Mouse (Mus musculus): ENCODE results near the gene Rarg.

Gene Rarg

DNA sequence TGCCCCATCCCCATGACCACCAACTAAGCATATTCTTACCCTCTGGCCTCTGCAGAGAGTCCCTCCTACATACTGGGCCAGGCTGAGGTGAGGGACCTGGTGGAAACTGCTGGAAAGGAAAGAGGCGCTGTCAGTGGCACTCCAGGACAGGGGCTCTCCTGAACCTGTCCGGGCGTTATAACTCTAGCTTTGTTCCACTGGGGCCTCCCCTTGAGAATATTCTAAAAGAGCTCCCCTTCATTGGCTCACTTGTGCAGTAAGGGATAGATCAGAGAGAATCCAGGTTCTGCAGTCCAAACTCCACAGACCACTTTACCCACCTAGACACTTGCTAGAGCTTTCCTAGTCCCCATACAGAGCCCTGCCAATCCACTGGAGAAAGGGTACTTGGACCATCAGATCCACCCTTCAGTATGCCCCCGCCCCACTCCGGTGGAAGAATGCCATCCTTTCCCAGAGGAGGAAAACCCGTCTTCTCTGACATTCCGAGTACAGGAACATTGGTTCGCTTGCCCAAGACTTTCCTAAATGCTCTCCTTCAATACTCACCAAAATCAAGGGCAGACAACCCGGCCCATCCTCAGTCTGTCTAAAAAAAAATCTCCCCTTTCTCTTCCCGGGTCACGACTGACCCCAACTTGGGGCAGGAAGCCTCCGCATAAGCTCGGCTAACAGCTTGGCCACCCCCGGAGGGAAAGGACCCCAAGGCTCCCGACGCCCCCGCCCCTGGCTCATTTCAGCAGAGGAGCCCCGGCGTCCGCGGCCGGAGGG lies 701 bp downstream of the Rarg start:
- DNase-seq, result peak; percentile 92

DNA sequence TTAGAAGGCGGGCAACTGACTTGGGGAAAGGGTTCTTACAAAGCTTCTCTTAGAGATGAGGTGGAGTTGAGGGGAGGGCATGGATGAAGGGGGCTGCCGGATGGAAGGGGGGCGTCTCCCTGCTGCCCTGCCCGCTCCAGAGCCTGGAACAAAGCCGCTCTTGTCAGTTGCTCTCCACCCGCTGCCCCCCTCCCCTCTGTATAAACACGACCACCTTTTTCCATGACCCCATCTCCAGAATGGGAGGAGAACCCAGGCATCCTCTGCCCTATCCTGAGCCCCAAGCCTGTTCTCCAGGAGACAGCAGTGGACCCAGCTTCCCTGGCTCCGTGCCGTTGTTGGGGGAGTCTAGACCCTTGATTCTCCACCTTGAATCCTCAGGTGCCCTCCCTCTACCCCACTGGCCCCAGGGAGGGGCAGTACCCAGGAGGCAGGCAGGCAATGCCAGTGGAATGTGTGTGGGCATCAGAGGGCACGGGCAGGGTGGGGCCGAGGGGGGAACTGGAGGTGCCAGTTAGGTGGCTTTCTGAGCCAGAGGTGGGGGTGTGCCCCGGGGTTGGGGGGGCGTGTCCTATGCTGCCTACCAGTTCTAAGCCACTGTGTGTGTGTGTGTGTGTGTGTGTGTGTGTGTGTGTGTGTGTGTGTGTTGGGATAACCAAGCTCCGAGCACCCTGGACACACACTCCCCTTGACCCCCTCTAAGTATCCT lies 1.6 kb downstream of the Rarg start:
- peak; percentile 94 for DNase-seq

GRCm38 (mm10) chr15:102250521-102250920 lies 6.8 kb downstream of the Rarg start:
- peak; percentile 89 for DNase-seq

GRCm38 (mm10) chr15:102249967-102250366 lies 7.3 kb downstream of the Rarg start:
- DNase-seq, result no peak

DNA sequence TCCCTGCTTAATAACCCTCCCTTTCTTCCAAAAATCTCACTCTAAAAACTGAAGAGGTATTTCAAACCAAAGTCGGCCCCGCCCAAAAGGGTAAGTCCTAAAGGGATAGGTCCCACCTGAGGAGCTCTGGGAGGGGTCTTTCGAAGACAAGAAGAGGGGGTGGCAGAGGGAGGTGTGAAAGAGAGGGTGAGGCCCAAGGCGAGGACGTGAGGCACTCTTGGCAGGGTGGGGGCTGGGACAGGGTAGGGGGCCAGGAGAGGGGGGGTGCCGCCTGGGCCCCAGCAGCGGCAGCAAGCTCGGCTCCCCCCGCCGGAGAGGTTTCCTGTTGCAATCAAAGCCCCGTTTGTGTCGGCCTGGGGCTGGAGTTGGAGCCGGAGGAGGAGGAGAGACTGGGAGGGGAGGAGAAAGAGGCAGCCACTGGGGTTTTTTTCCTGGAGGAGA lies 8.0 kb downstream of the Rarg start:
- DNase-seq, result peak; percentile 97

DNA sequence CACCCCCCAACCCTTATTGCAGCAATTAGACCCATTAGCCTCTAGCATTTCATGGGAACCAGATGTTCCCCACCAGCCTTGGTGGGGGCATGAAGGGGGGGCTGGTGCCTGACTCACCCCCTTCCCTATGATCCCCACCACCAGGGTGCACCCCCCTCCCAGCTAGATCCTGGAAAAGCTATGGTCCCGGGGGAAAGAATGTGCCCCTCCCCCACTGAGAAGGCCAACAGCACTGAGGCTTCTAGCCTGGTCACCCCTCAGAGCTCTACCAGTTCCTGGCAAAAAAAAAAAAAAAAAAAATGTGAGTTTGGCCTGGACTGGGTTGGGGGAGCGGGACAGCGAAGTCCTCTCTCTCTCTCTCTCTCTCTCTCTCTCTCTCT lies 8.5 kb downstream of the Rarg start:
- DNase-seq, result no peak

- DNase-seq, result peak; percentile 95
Observed at GRCm38 (mm10) chr15:102248131-102248811, 9.0 kb downstream of the Rarg start.

GRCm38 (mm10) chr15:102247252-102248130 lies 9.8 kb downstream of the Rarg start:
- peak; percentile 99 for DNase-seq

- DNase-seq, result peak; percentile 100
Observed at GRCm38 (mm10) chr15:102246866-102247251, 10.5 kb downstream of the Rarg start.

GRCm38 (mm10) chr15:102245891-102246741 lies 11.2 kb downstream of the Rarg start:
- DNase-seq, result peak; percentile 99

DNA sequence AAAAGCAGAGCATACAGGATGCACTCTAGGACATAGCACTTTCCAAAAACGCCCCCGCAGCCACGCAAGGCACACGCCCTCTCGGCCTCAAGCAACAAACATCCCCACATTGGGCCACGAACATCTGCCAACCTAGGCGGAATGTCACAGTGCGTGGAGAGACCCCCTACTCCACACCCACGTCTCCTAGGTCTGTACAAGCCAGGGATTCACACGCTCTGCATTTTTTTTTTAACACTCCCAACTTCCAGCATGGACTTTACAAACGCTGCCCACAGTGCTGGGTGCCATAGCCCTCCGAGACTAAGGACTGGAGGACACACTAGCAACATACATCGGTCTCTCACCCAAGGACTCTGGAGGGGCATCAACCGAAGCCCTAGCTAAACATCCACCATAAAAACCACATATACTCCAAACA lies 11.8 kb downstream of the Rarg start:
- peak; percentile 98 for DNase-seq

GRCm38 (mm10) chr15:102244306-102245191 lies 12.8 kb downstream of the Rarg start:
- DNase-seq, result peak; percentile 95

DNA sequence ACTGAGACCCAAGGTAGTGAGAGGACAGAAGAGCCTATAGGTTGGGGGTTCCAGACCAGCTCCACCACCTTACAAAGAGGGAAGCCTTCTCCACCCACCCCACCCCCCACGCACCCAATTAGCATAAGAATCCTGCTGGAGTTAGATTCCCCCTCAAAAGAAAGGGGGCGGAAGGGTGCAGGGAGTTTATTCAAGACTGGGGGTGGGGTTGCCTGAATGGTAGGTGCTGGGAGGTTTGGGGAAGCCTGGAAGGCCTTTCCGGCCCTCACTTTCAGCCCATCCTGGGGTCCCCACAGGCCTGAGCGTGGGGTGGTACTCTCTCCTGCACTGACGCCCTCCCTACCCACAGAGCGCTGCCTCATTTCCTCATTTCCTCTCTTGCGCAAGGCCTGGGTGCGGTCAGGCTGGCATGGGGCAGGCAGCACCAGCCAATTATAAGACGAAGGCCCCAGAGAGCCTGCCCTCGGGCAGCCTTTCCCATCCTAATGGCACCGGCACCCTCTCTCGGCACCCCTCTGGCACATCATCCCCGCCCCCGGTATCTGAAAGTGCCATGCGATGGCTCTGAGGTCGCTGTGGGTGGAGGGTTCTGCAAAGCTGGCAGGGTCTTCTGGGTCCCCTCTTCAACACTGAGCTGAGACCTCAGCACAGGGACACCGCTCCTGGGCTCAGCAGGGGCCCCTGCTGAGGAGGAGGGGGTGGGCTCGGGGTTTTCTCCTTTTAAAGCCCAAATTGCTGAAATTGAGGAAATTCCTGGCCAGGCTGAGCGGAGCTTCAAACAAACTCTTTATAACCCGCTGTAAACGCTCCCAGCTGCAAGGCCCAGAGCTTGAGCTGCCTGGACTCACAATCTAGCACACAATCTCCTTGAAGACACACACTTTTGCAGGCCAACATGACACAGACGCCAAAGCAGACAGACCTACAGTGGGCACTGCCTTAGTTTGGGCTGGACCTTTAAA lies 13.8 kb downstream of the Rarg start:
- DNase-seq, result peak; percentile 99

DNA sequence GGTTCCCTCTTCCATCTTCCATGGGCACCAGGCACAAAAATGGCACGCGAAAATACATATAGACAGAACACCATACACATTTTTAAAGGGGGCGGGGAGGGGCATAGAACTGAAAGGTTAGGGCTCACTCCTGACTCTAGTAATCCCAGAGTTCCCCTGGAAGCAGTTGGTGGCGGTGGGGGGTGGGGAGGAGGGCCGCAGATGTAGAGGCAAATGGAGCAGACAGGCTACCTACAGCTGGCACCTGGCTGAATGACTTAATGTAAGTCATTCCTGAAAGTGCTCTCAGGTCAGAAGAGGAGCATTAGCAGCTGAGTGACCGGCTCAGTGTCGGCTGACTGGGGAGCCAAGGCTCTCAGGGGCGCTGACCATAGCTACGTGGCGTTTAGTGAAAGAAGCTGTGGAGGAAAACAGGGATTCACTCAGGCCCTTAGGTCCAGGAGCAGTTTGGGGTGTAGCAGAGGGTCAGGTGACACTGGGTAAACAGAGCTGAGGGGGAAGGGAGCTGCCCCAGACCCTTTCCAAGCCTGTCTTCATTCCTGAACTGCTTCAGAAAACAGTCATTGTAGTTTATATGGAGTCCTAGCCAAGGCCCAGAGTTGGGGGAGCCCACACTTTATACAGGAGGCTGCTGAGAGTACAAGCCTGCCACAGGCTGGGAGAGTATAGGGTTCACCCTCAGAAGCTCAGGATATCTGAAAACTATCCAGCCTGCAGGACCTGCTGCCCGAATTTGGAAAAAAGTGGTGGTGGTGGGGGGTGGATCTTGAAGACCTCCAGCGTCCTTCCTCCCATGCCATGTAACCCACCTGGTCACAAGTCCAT lies 14.7 kb downstream of the Rarg start:
- DNase-seq, result peak; percentile 91

GRCm38 (mm10) chr15:102240607-102241006 lies 16.7 kb downstream of the Rarg start:
- DNase-seq, result peak; percentile 99

GRCm38 (mm10) chr15:102239851-102240250 lies 17.5 kb downstream of the Rarg start:
- DNase-seq, result peak; percentile 92

DNA sequence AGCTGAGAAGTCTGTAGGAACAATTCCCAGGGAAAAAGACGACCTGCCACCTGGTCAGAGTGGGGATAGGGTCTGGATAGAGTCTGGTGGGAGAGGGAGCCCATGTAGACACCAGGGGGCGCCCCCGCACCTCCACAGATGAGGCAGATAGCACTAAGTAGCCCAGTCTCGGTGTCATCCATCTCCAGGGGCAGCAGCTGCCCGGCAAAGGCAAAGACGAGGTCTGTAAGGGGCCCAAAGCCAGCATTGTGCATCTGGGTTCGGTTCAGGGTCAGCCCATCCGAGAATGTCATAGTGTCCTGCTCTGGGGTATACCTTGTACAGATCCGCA lies 18.1 kb downstream of the Rarg start:
- peak; percentile 97 for DNase-seq

DNA sequence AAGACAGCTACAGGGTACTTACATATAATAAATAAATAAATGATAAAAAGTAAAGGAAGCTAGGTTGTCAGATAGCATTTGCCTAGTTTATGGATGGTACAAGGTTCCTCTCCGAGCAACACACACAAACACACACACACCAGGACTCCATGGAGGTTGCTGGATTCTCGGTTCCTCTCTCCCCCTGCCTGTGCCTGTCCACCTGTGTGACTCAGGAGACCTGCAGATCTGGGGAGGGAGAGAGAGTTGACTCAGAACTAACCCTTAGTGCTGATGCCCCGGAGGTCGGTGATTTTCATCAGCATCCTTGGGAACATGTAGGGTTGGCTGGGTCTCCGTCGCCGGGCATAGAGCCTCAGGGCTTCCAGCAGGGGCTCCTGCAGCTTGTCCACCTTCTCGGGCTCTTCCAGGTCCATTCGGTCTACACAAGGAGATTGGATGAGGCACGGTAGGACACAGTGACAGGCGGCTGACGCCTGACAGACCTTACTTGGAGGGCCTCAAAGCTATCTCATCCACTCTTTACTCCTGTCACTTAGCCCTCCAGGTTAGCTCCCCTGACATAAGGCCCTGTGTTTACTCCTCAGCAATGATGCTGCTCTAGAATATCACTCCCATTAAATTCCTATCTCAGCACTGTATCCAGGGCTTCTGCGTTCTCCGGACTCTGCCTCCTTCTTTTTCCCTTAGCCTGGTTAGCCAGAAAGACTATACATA lies 18.6 kb downstream of the Rarg start:
- peak; percentile 90 for DNase-seq

Data from heart, adult 11 months (tissue).